Mouse (Mus musculus) lung, adult 2 months (tissue): ENCODE data around the gene Fam71b. TPM values are rescaled to one million over a fixed set of nuclear protein-coding genes. Genes with fewer than 3 reads are reported as not detected.

Experiments used
- DNase-seq: peaks from one replicate; pipeline ENCODE4 v3.0.0; 2022
- H3K4me1 ChIP-seq: fragments of 200-500 bp; 2 replicates; pipeline ENCODE4 v1.6.1; 2011; ENCODE audit warnings: low read length; ENCODE audit not compliant: control insufficient read depth, insufficient read depth
- H3K4me3 ChIP-seq: fragments of 200-500 bp; replicated peaks from 2 replicates; pipeline ENCODE3; 2011; ENCODE audit warnings: low read depth, mild to moderate bottlenecking, control low read depth, low read length; ENCODE audit errors: extremely low read depth
- CTCF ChIP-seq: fragments of 200-500 bp; IDR thresholded peaks from 2 replicates; pipeline ENCODE4 v1.5.1; 2011; ENCODE audit warnings: mild to moderate bottlenecking, low read length, control low read depth; ENCODE audit not compliant: insufficient read depth
- POLR2A ChIP-seq: fragments of 200-500 bp; IDR thresholded peaks from 2 replicates; pipeline ENCODE4 v1.6.1; 2011; ENCODE audit warnings: low read depth, mild to moderate bottlenecking, control low read depth, low read length, borderline replicate concordance; ENCODE audit errors: extremely low read depth
- WGBS: fragments of 180-500 bp; shearing (Covaris S2); methylation state at CpG from one replicate; pipeline ENCODE4 v1.1.7; 2018; 5-methylcytosine and 5-hydroxymethylcytosine counted together
- polyA plus RNA-seq: library from polyadenylated mRNA; depleted of rRNA; stranded (reverse); fragments of >200 nt; gene quantifications from 2 replicates; pipeline ENCODE4 v1.2.3, GENCODE M21; 2012

Fam71b gene
- polyA plus RNA-seq, 1 experiment, result 0.41 TPM

GRCm38 (mm10) chr11:46366357-46366756 is 30.0 kb upstream of the Fam71b start:
- H3K4me3 ChIP-seq, result no peak overlapping the region
- no peaks in the 10 kb centered on the region for H3K4me1 ChIP-seq
- 37% methylated on average over 3 of the region's 3 CpGs for WGBS
- TF ChIP-seq POLR2A, result no peak
- TF ChIP-seq CTCF, result no peak
- no peak for DNase-seq

- TF ChIP-seq POLR2A, result no peak
- TF ChIP-seq CTCF, result no peak
- no peak overlapping the region for H3K4me3 ChIP-seq
- DNase-seq, result no peak
- 83% methylated on average over 4 of the region's 4 CpGs for WGBS
- H3K4me1 ChIP-seq, result no peaks in the 10 kb centered on the region
Measured at GRCm38 (mm10) chr11:46370457-46370856, 25.9 kb upstream of the Fam71b start.

- H3K4me1 ChIP-seq, result no peaks in the 10 kb centered on the region
- TF ChIP-seq POLR2A (no peak), CTCF (no peak)
- 88% methylated on average over 8 of the region's 8 CpGs for WGBS
- DNase-seq, result no peak
- H3K4me3 ChIP-seq, result no peak overlapping the region
Measured at GRCm38 (mm10) chr11:46371250-46371649, 25.1 kb upstream of the Fam71b start.

GRCm38 (mm10) chr11:46372331-46372953 is 23.9 kb upstream of the Fam71b start:
- Histone ChIP-seq H3K4me1 (no peaks in the 10 kb centered on the region), H3K4me3 (no peak overlapping the region)
- no peak for DNase-seq
- 65% methylated on average over 8 of the region's 8 CpGs for WGBS
- TF ChIP-seq POLR2A (no peak), CTCF (no peak)

DNA sequence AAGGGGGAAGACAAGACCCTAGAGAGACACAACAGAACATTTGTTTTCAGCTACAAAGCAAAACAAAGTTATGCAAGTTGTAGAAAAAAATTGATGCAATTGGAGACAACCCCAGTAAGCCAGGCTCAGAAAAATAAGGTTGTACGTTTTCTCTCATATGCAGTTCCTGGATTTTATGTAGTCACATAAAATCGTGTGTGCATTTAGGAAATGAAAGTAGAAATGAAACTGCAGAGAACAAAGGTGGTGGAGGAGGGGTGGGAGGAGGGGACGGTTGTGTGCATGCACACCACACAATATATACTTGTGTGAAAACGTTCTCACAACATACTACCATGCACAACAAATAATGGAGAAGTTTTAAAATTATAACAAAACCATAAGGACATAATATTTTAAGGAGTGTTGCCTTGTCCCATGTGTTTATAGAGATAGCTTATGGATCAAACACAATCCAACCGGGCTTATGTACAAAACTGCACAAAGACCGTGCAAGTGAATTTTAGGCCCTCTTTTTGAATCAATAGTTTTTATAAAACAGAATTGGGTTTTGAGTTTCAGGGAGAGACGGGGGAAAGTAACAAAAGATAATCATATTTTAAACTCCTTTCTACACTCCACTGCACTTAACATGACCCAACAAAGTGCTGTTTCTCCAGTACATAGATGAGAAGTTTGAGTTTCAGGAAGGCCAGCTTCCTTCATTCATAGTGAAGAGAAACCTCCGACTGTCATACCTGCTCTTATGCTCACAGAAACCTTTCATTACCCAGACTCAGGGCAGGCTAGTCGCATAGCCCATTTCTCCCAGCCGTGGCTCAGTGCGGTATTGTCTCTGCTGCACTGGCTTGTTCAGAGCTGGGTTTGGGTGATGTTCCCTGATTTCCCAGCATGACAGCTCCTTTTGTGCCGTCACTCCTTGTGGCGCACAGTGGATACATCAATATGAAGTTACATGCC is 23.0 kb upstream of the Fam71b start:
- no peaks in the 10 kb centered on the region for H3K4me1 ChIP-seq
- 71% methylated on average over 13 of the region's 13 CpGs for WGBS
- TF ChIP-seq CTCF (no peak), POLR2A (no peak)
- DNase-seq, result no peak
- no peak overlapping the region for H3K4me3 ChIP-seq

DNA sequence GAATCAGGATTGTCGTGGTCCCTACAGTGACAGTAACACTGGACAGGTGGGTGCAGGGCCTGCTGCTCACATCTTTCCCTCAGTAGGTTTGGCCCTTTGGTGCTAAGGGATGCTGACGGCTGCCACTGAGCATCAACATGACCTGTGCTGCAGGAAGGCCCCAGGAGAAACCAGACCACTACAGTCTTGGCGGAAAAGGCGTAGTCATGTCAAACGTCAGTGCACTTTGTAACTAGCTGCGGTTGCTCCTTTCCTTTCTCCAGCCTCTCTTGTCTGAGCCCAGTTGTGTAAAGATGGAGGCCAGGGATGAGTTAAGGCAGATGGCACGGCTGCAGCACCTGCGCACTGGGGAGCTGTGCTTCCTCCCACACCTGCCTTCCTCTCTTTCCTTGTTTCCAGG is 21.3 kb upstream of the Fam71b start:
- 74% methylated on average over 8 of the region's 8 CpGs for WGBS
- no peak for TF ChIP-seq POLR2A
- TF ChIP-seq CTCF, result no peak
- Histone ChIP-seq H3K4me3 (no peak overlapping the region), H3K4me1 (no peaks in the 10 kb centered on the region)
- DNase-seq, result no peak

GRCm38 (mm10) chr11:46377316-46377715 is 19.0 kb upstream of the Fam71b start:
- no peak for TF ChIP-seq CTCF
- no peak for TF ChIP-seq POLR2A
- WGBS, result 91% methylated on average over 1 of the region's 1 CpGs
- Histone ChIP-seq H3K4me1 (no peaks in the 10 kb centered on the region), H3K4me3 (no peak overlapping the region)
- no peak for DNase-seq

DNA sequence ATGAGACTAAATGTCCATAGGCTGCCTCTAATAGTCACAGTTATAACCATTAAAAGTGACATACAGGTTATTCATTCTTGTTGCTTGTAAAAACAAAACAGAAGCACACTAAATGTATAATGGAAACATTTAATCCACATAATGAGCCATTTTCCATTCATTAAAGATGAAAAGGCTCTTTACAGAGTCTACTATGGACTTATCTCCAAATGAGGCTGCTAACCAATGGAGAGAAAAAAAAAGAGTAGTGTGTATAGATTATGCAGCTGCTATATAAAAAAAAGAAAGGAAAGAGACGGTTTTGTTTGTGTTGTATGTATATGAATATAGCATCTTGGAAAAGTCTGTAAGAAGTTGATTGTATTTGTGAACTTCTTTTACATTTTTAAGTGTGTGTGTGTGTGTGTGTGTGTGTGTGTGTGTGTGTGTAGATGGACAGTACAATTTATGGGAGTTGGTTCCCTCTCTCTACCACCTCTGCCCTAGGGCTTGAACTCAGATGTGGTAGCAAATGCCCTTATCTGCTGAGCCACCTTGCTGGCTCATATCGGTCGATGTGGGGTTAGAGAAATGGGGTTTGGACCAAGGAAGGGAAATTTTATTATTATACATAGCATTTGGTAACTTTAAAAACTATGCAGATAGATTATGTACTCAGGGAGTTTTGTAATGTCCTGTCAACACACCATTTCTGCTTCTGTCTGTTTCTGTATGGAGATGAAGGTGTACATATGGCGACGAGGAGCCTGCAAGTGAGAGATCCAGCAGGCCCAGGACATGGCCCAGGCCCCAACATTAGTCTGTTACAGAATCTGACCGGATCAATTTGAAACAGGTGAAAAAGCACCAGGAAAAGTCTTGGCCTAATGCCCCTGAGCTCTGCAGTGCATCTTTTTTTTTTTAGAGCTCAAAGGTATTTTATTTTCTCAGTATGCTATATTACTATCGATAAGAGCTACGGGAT is 18.3 kb upstream of the Fam71b start:
- no peak for DNase-seq
- Histone ChIP-seq H3K4me3 (no peak overlapping the region), H3K4me1 (no peaks in the 10 kb centered on the region)
- 85% methylated on average over 8 of the region's 8 CpGs for WGBS
- TF ChIP-seq CTCF, result no peak
- TF ChIP-seq POLR2A, result no peak

- WGBS, result 66% methylated on average over 7 of the region's 7 CpGs
- Histone ChIP-seq H3K4me1 (no peaks in the 10 kb centered on the region), H3K4me3 (no peak overlapping the region)
- TF ChIP-seq POLR2A, result no peak
- TF ChIP-seq CTCF, result no peak
- no peak for DNase-seq
Measured at GRCm38 (mm10) chr11:46380097-46380675, 16.2 kb upstream of the Fam71b start.

GRCm38 (mm10) chr11:46382466-46382865 is 13.9 kb upstream of the Fam71b start:
- Histone ChIP-seq H3K4me3 (no peak overlapping the region), H3K4me1 (no peaks in the 10 kb centered on the region)
- 85% methylated on average over 4 of the region's 4 CpGs for WGBS
- no peak for TF ChIP-seq CTCF
- no peak for TF ChIP-seq POLR2A
- no peak for DNase-seq
